Mouse (Mus musculus) yolk sac, embryonic 10.5 days (tissue): ENCODE results near the gene Exoc2.

ENCODE experiments used
- DNase-seq: peaks from one replicate; pipeline ENCODE4 v3.0.0-alpha.2; 2017; ENCODE audit warnings: low spot score

Gene Exoc2

DNA sequence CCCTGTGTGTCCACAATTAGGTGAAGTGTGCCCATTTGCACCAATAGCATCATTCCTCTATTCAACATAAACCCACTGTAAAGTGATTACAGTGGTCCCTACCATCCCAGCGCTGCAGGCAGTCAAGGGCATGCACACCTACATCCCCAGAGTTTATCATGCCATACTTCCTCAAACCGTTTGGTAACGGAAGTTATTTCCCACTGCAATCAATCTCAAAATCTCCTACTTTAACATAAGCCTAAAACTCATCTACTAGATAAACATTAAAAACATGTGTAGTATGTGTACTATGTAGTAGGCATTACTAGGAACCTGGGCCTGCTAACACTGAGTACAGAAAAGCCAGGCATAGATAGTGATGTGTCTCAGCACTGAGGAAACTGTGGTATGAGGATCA is 2.8 kb downstream of the Exoc2 start:
- DNase-seq = no peak

DNA sequence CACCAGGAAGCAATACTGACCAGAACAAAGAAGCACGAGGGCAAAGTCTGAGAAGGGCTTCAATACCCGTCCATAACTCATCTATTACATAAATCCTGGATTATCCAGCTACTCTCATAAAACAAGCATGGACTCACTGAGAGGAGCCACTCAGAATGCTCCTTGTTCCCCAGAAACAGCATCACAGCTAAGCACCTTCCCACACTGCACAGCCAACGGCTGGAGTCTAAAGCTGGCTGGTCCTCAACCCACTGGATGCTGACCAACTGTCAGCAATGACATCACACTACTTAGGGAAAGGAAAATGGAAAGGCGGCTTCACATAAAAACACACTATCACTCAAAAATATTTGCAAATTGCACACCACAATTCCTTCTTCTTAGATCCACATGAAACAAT is 5.6 kb downstream of the Exoc2 start:
- no peak for DNase-seq

DNA sequence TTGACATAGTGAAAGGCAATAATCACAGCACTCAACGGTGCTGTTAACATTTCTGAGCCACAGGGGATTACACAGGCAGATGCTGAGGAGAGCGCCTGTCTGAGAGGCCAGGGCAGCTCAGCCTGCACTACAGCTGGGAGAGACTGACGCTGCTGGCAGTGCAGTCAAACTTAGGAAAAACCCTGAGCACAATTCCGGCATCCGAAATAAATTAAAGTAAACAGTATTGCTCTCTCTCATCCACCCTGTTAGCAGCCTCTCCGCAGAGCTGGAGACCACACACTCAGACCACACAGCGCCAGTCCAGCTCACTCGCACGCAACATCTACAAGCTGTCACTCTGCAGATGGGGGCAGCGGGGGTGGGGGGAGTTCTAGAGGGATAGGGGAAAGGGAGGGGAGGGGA is 7.4 kb downstream of the Exoc2 start:
- DNase-seq = peak; percentile 39

DNA sequence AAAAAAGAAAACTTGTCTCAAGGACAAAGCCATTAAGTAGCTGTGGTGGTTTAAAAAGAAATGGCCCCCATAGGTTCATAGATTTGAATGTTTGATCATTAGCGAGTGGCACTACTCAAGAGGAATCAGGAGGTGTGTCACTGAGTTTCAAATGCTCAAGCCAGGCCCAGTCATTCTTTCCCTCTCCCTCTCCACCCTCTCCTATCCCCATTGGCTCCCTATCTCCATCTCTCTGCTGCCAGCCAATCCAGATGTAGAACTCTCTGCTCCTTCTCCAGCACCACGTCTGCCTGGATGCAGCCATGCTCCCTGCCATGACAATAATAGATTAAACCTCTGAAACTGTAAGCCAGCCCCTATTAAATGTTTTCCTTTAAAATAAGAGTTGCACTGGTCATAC is 12.0 kb downstream of the Exoc2 start:
- DNase-seq = no peak

DNA sequence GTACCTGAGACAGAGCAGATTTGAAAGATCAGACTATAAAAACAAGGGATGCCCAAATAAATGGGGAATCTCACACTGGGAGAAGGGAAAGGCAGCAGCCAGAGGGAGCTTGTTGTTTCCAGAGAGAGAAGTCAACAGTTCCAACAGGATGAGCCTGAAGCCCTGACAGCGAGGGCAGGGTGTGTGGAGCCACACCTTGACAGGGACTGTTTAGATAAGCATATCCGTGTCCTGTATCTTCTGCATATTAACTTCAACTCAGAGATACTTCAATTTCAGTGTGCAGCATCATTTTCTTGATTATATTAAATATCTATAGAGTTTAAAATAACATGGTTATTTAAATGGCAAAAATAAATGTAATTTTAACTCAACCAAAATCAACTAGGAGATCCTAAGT is 13.2 kb downstream of the Exoc2 start:
- DNase-seq = no peak

DNA sequence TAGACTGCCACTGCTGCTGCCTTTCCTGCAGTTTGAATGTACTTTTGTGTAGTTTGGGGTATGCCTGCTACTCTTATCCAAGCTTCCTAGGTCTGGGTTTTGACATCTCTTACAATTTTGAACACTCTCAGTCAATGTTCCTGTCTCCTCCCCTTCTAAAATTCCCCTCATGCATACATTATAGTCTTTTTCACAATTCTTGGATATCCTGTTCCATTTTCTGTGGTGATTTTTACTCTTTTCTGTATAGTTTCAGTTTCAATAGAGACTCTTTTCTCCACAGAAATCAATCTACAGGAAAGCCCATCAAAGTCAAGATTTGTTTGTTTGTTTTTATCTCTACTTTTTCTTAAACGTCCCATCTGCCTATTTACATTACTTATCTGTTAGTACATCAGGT is 20.3 kb downstream of the Exoc2 start:
- no peak for DNase-seq

DNA sequence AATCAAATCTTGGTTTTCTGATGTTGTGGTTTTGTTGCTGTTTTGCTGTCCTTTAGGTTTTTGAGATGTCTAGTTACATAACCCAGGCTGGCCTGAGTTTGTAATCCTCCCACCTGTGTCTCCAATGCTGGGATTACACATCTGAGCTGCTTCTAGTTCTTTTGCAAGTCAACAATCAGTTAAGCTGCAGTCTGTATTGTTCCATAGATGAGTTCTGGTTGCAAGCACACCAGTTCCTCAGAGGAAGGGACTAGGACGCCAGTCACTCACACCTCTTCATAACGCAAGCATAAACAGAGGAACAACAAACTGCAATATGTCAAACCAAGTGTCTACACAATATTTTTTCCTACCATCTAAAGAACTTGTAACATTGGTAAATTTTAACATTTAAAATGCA is 21.8 kb downstream of the Exoc2 start:
- no peak for DNase-seq

DNA sequence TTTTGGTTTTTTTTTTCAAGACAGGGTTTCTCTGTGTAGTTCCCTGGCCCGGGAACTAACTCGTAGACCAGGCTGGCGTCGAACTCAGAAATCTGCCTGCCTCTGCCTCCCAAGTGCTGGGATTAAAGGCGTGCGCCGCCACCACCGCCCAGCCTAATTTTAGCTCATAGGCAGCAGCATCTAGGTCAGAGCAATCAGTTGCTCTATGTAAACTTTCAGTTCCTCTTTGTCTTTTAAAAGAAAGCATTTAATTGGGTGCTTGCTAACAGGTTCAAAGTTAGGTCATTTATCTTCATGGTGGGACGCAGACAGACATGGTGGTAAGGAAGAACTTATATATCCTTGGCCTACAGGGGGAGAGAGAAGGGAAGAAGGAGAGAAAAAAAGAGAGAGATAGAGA is 24.7 kb downstream of the Exoc2 start:
- no peak for DNase-seq

DNA sequence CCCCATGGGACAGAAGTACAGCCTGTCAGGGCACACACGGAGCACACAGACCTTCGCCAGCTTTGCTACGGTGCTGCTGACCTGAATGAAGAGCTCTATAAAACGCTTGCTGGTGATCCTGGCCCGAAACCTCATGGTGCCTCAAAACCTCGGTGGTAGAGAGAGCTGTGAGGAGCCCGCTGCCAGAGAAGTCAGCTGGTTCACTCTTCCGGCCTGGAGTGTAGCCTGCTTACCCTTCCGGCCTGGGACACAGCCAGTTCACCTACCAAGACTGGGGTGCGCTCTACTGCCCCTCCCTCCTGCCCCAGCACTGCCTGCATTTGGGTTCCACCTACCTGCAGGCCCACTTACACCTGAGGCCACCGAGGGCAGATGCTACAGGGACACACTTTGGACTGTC is 26.4 kb downstream of the Exoc2 start, which contains the start of gene Hus1b:
Gene Hus1b, minus strand, starts transcription at position 220 of the 400 bp plus-strand sequence.
- DNase-seq = no peak

DNA sequence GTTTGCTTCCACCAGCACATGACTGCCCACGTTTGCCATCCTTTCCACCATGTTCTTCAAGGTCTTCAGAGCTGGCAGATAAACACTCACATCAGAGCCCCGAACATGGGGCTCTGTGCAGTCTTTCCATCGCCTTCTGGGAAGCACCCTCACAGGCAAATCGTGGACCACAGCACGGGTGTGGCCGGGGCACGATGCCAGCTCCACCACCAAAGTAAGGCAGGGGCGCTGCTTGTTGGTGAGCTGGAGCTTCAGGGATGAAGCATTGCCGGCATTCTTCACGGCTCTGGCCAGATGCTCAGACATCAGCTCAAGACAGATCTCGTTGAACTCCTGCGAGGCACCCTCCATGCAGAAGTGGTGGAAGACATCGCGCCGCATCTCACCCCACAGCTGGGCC is 26.8 kb downstream of the Exoc2 start:
- DNase-seq = no peak

DNA sequence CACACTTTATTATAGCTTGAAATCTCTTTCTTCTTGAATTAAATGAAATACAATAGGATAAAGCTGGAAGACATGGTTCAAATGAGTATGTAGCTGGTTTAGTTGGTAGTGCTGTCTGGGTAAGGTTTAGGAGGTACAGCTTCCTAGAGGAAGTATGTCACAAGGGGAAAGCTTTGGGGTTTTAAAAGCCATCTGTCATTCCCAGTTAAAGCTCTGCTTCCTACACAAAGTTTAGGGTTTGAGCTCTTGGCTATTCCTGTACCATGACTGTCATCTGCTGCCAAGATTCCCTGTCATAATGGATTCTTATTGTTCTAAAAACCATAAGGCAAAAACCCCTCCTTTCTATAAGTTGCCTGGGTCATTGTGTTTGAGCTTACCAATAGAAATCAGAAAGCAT is 28.1 kb downstream of the Exoc2 start:
- DNase-seq = no peak

DNA sequence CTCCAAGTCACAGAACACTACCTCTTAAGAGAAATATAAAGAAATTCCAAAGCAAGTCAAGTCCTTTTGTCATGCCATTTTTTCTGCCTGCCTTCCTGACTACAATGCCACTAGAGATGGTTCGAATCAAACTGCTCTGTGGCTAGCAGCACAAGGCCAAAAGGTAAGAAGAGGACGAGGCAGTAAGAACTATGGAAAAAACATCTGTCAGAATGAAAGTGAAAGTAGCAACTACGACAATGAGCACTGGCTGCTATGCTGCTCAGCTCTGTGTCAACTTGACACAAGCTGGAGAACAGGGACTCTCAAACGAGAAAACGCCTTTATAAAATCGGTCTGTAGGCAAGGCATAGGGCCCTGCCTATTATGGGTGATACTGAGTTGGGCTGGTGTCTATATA is 40.9 kb downstream of the Exoc2 start:
- DNase-seq = no peak

DNA sequence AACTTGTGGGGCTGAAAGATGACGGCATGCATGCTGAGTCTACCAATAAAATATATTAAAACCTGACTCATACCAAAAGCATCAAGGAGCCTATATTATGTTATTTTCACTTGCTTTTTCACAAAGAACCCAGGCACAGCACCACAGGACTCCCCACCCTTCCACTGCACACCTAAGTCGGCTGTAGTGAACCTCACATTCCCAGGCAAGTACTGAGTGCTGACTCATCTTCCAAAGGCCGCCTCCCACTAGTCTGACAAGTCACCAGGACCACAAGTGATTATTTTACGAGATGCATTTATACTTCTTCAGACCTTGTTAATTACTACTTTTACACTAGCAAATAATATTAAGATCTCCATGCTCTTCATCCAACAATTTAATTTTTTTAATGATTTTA is 42.3 kb downstream of the Exoc2 start:
- DNase-seq = no peak

DNA sequence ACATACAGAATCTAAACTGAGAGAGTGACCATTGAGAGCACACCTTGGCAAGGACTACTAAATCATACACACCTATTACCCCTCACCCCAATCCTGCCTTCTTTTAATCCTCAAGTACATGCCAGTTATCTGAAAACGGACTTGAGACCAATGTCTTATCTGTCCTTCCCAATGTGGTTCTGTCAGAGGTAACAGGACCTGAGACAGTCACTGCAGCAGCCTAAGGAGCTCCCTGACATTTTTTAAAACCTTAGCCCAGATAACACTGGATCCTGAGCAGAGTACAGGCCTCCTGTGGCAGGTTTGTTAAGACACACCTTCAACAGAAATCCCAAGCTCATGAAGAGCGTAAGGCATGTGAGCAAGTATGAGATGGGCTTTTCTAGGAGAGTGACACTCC is 44.8 kb downstream of the Exoc2 start:
- DNase-seq = no peak

DNA sequence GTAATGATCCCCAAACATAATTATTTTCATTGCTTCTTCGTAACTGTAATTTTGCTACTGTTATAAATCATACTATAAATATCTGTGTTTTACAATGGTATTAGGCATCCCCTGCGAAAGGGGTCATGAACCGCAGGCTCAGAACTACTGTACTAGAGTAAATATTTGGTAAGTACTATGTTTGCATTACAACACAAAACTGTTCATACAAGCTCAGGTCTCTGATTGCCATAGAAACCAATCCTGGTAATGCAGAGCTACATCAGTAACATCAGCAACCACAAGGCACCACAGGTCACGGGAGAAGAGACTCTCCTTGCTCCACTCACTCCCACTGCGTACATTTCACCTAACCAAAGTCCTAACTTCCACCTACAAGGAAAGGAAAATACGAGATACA is 49.6 kb downstream of the Exoc2 start:
- no peak for DNase-seq

DNA sequence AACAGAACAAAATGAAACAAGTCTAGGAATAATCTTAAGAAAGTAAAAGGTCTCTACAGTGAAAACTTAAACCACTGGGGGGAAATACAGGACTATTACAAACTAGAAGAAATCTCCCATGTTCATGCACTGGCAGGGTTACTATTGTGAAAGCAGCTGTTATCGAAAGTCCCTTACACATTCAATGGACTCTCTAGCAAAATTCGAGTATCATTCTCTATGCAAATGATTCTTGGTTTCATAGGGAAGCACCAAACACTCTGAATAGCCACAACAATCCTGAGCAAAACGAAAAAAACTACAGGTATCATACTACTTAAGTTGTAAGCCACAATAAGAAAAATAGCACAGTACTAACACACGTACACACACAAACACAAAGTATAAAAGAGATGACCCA is 52.0 kb downstream of the Exoc2 start:
- DNase-seq = no peak

DNA sequence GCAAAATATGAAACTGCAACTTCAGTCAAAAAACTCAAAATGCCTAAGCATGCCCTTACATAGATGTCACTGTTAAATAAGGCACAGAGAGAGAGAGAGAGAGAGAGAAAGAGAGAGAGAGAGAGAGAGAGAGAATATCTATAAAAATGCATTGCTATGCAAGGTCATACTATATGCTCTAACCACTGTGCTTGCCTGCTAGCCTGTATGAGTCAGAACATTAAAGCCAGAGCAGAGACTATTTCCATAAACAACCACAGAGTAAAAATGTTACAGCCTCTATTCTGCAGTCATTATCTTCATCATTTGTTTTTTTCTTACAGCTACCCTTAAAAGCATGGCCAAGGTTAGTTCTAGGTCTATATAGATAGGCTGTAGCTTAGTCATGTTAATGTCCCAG is 60.1 kb downstream of the Exoc2 start:
- DNase-seq = no peak

DNA sequence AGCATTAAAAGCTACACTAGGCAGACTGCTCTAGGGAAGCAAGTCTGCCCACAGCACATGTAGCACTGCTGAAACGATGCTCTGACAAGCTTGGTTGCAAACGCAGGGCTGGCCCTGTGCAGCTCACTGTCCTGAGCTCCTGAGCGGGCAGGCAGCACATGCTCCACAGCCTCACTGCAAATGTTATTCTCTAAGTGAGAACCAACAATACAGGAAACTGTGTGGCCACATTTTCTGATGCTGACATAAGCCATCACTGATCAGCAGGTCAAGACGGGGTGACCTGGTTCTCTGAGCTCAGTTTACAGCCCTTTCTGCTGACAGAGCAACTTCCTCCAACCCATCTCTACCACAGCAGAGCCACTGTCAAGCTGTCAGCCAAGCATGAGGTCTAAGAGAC is 60.9 kb downstream of the Exoc2 start:
- DNase-seq = peak; percentile 24

DNA sequence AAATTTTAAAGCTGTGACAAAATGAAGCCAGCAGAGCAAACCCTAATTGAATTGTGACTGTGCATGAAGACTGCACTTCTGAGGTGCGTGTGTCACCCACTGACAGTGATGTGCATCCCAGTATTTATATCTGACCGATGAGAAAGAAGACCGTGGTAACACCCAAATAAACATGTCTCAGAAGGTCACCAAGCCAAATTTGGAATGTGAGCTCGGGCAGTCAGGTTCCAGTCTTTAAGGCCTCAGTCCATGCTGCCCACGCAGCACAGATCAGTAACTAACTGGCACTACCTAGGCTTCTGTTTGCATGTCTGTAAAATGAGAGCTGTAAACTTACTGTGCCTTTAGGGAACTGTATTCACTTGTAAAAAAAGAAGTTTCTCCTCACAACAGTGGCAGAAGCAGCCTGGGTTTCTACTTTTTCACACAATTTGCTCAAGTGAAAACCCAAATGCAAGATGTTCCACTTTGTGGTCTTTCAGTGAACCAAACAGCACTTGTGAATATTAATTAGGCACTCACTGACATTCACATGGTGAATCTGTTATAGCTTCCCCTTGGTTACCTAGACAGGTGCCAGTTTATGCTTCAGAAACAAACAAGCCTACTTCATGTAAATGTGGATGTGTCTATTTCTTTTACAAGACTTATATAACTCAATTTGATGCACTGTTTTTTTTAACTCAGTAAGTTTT is 61.8 kb downstream of the Exoc2 start:
- no peak for DNase-seq

DNA sequence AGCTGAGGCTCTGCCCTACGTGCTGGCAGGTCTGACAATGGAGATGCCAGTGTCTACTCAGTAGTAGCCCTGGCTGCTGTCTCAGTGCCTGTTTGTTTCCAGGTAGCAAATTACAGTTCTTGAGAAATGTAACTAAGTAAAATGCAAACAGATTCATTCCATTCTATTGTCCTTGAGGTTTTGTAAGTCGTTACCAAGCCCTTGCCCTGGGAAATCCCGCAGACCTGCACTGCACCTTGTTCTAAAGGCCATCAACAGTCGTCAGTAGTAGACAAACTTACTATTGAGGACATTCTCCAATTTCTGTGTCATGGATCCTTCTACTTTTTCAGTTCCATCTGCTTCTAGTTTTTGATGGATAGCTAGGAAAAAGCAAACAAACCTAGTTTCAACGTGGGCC is 63.0 kb downstream of the Exoc2 start:
- no peak for DNase-seq

DNA sequence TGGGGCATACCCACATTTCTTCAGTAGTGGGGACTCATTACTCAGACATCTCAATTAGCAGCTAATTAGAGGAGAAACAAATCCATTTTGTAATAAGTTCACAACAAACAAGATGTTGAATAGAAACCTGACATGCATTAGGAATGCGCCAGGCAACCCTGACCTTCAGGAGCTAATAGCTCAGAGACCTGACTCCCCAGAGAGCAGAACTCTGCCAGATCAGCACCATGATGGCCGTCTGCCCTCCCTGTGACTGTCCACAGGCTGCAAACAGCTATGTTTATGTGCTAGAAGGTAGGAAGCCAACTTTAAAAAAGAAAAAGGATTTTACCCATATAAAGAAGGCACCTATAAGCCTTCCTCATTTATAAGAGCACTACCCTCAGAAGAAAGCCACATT is 71.6 kb downstream of the Exoc2 start:
- DNase-seq = no peak

DNA sequence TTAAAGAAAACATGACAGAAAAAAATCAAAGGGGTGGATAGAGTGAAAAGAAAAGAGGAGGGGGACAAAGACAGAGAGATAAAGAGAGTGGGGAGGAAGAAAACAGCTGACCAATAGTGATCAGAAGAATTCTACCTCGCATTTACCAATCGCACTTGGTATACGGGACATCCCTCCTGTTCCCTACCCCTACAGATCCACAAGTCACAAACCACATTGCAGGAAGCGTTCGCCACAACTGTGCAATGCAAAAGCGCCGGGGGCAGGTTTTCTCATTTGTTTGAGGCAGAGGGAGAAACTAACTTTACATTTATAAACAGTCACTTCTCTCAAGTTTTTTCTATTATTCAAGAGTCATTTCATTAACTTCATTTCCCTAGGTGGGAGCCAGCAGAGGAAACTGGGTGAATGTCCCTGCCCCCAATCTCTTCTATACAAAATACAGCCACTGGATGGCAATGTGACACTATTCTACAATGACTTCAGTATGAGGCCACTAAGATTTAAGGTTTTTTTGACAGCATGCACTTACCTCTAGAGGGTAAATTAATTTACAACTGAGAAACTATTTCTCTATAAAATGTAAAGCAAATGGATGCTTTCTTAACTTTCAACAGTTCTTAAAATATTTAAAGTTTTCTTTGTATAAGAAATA is 72.4 kb downstream of the Exoc2 start:
- DNase-seq = no peak

DNA sequence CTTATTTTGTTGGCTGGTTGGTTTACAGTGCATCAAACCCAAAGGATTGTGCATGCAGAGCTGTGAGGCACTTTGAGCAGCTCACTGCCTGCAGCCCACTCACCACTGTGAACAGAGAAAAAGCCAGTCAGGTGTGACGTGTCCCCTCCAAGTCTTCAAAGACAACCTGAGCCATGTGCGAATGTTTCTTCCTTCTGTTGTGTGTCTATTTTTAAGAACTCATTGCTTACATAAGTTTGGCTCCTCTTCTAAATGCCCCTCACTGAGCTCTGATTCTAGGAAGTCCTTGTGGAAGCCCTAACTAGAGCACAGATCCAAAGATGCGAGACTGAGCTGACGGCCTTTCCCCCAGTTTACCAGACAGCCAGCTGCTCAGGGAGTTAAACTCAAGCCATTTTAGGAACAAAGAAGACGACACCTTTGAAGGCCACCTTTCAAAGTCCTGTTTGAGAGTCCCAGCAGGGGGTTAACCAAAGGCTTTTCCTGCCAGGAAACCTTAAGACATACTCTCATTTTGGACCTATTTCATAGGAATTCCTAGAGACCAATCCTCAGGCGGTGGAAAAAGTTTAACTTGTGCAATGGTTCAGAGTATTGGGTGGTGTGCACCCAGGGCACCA is 79.8 kb downstream of the Exoc2 start:
- no peak for DNase-seq

DNA sequence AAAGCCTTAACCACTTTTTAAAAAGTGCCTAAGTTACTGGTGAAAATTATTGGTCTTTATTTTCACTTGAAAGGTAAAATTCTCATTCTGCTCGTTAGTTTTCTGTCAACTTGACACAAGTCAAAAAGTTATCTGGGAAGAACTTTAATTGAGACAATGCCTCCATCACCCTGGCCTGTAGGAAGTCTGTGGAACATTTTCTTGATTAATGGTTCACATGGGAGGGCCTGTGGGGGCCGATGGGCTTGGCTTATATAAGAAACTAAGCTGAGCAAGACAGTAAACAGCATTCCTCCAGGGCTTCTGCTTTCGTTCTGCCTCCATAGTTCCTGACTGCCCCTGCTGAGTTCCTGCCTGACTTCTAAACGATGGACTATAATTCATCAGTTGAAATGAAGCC is 81.6 kb downstream of the Exoc2 start:
- no peak for DNase-seq
